Mouse (Mus musculus): ENCODE results near the gene 9930022D16Rik. TPM values are rescaled to one million over a fixed set of nuclear protein-coding genes. Genes with fewer than 3 reads are reported as not detected.
A peak's percentile ranks its signal among the peaks of the same experiment; 100 is the strongest.

The 9930022D16Rik gene
- polyA plus RNA-seq, 1 experiment from 2014 or later, result not detected

- peak overlapping the region; percentile 31 for H3K4me2 ChIP-seq (ENCODE audit: low read depth, low read length)
Measured at GRCm38 (mm10) chr11:109420567-109420962, 6.8 kb downstream of the 9930022D16Rik start.

GRCm38 (mm10) chr11:109421205-109421604, 7.5 kb downstream of the 9930022D16Rik start:
- Histone ChIP-seq H3K4me3 (ENCODE audit: low read length) (no peak overlapping the region), H3K4me2 (ENCODE audit: low read depth, low read length) (no peak overlapping the region), H3K27me3 (ENCODE audit: control insufficient read depth, insufficient read depth, low read length) (no peaks in the 10 kb centered on the region), H3K4me1 (ENCODE audit: control insufficient read depth, insufficient read depth, low read length) (no peaks in the 10 kb centered on the region), H3K27ac (ENCODE audit: low read length) (no peak overlapping the region), H3K9ac (ENCODE audit: low read length) (no peak overlapping the region), H3K36me3 (ENCODE audit: control insufficient read depth, insufficient read depth) (no peaks in the 10 kb centered on the region), H3K9me3 (replicated peaks; ENCODE audit: control insufficient read depth, low read length) (peaks cover 3% of the 10 kb centered on the region; the same call in 1 of the 2 replicates)
- no peak for ATAC-seq (replicated peaks; ENCODE audit: extremely low read depth, insufficient read depth, low FRiP score)
- WGBS, result 80% methylated on average over 5 of the region's 5 CpGs

More at GRCm38 (mm10) chr11:109420567-109420962, 6.8 kb downstream of the 9930022D16Rik start:
- Histone ChIP-seq H3K4me1 (ENCODE audit: control insufficient read depth, insufficient read depth, low read length) (no peaks in the 10 kb centered on the region), H3K4me3 (ENCODE audit: low read length) (no peak overlapping the region), H3K27ac (ENCODE audit: low read length) (no peak overlapping the region), H3K27me3 (ENCODE audit: control insufficient read depth, insufficient read depth, low read length) (no peaks in the 10 kb centered on the region), H3K9me3 (replicated peaks; ENCODE audit: control insufficient read depth, low read length) (peaks cover 3% of the 10 kb centered on the region; the same call in 1 of the 2 replicates), H3K36me3 (ENCODE audit: control insufficient read depth, insufficient read depth) (no peaks in the 10 kb centered on the region), H3K9ac (ENCODE audit: low read length) (no peak overlapping the region)
- 77% methylated on average over 14 of the region's 14 CpGs for WGBS
- ATAC-seq (replicated peaks; ENCODE audit: extremely low read depth, insufficient read depth, low FRiP score), result no peak

GRCm38 (mm10) chr11:109422263-109422662, 8.5 kb downstream of the 9930022D16Rik start:
- no peaks in the 10 kb centered on the region for H3K36me3 ChIP-seq (ENCODE audit: control insufficient read depth, insufficient read depth)
- H3K4me3 ChIP-seq (ENCODE audit: low read length), result no peak overlapping the region
- no peak overlapping the region for H3K27ac ChIP-seq (ENCODE audit: low read length)
- no peak overlapping the region for H3K9ac ChIP-seq (ENCODE audit: low read length)
- H3K4me1 ChIP-seq (ENCODE audit: control insufficient read depth, insufficient read depth, low read length), result peaks cover 8% of the 10 kb centered on the region
- H3K9me3 ChIP-seq (replicated peaks; ENCODE audit: control insufficient read depth, low read length), result peaks cover 3% of the 10 kb centered on the region; the same call in 1 of the 2 replicates
- ATAC-seq (replicated peaks; ENCODE audit: extremely low read depth, insufficient read depth, low FRiP score), result no peak
- WGBS, result 98% methylated on average over 4 of the region's 4 CpGs
- H3K27me3 ChIP-seq (ENCODE audit: control insufficient read depth, insufficient read depth, low read length), result no peaks in the 10 kb centered on the region
- no peak overlapping the region for H3K4me2 ChIP-seq (ENCODE audit: low read depth, low read length)

- Histone ChIP-seq H3K4me2 (ENCODE audit: low read depth, low read length) (no peak overlapping the region), H3K36me3 (ENCODE audit: control insufficient read depth, insufficient read depth) (no peaks in the 10 kb centered on the region), H3K4me3 (ENCODE audit: low read length) (no peak overlapping the region), H3K4me1 (ENCODE audit: control insufficient read depth, insufficient read depth, low read length) (peaks cover 8% of the 10 kb centered on the region), H3K27ac (ENCODE audit: low read length) (no peak overlapping the region), H3K27me3 (ENCODE audit: control insufficient read depth, insufficient read depth, low read length) (no peaks in the 10 kb centered on the region), H3K9me3 (replicated peaks; ENCODE audit: control insufficient read depth, low read length) (peaks cover 3% of the 10 kb centered on the region; the same call in 1 of the 2 replicates), H3K9ac (ENCODE audit: low read length) (no peak overlapping the region)
- WGBS, result 44% methylated on average over 1 of the region's 1 CpGs
- no peak for ATAC-seq (replicated peaks; ENCODE audit: extremely low read depth, insufficient read depth, low FRiP score)
Measured at GRCm38 (mm10) chr11:109423294-109423693, 9.6 kb downstream of the 9930022D16Rik start.

GRCm38 (mm10) chr11:109425392-109426271, 11.9 kb downstream of the 9930022D16Rik start, which contains the start of gene Amz2:
Gene Amz2, plus strand, starts transcription at chr11:109425946.
- Histone ChIP-seq H3K27ac (ENCODE audit: low read length) (peak within 1 kb of the TSS; percentile 79), H3K27me3 (ENCODE audit: control insufficient read depth, insufficient read depth, low read length) (no peaks in the 10 kb centered on the region), H3K36me3 (ENCODE audit: control insufficient read depth, insufficient read depth) (peaks cover 20% of the 10 kb centered on the region), H3K9me3 (replicated peaks; ENCODE audit: control insufficient read depth, low read length) (peaks cover 3% of the 10 kb centered on the region; the same call in 1 of the 2 replicates), H3K4me3 (ENCODE audit: low read length) (peak within 1 kb of the TSS; percentile 63), H3K4me1 (ENCODE audit: control insufficient read depth, insufficient read depth, low read length) (peaks cover 8% of the 10 kb centered on the region), H3K4me2 (ENCODE audit: low read depth, low read length) (peak within 1 kb of the TSS; percentile 80), H3K9ac (ENCODE audit: low read length) (peak within 1 kb of the TSS; percentile 80)
- WGBS, result under 1% methylated on average over 65 of the region's 65 CpGs
- peak; percentile 97 for ATAC-seq (replicated peaks; ENCODE audit: extremely low read depth, insufficient read depth, low FRiP score)

- peak overlapping the region; percentile 80 for H3K9ac ChIP-seq (ENCODE audit: low read length)
- peaks cover 3% of the 10 kb centered on the region; the same call in 1 of the 2 replicates for H3K9me3 ChIP-seq (replicated peaks; ENCODE audit: control insufficient read depth, low read length)
- H3K4me1 ChIP-seq (ENCODE audit: control insufficient read depth, insufficient read depth, low read length), result peaks cover 8% of the 10 kb centered on the region
- peaks cover 24% of the 10 kb centered on the region for H3K36me3 ChIP-seq (ENCODE audit: control insufficient read depth, insufficient read depth)
- H3K27me3 ChIP-seq (ENCODE audit: control insufficient read depth, insufficient read depth, low read length), result no peaks in the 10 kb centered on the region
- H3K27ac ChIP-seq (ENCODE audit: low read length), result peak overlapping the region; percentile 79
- no peak for ATAC-seq (replicated peaks; ENCODE audit: extremely low read depth, insufficient read depth, low FRiP score)
- peak overlapping the region; percentile 80 for H3K4me2 ChIP-seq (ENCODE audit: low read depth, low read length)
- H3K4me3 ChIP-seq (ENCODE audit: low read length), result peak overlapping the region; percentile 63
- 0% methylated on average over 11 of the region's 11 CpGs for WGBS
Measured at GRCm38 (mm10) chr11:109426272-109426586, 12.5 kb downstream of the 9930022D16Rik start.

GRCm38 (mm10) chr11:109427353-109427752, 13.6 kb downstream of the 9930022D16Rik start:
- no peaks in the 10 kb centered on the region for H3K27me3 ChIP-seq (ENCODE audit: control insufficient read depth, insufficient read depth, low read length)
- peaks cover 11% of the 10 kb centered on the region for H3K4me1 ChIP-seq (ENCODE audit: control insufficient read depth, insufficient read depth, low read length)
- no peak overlapping the region for H3K27ac ChIP-seq (ENCODE audit: low read length)
- no peak overlapping the region for H3K4me3 ChIP-seq (ENCODE audit: low read length)
- WGBS, result 96% methylated on average over 5 of the region's 5 CpGs
- no peak overlapping the region for H3K9ac ChIP-seq (ENCODE audit: low read length)
- H3K36me3 ChIP-seq (ENCODE audit: control insufficient read depth, insufficient read depth), result peaks cover 24% of the 10 kb centered on the region
- no peak for ATAC-seq (replicated peaks; ENCODE audit: extremely low read depth, insufficient read depth, low FRiP score)
- no peak overlapping the region for H3K4me2 ChIP-seq (ENCODE audit: low read depth, low read length)
- H3K9me3 ChIP-seq (replicated peaks; ENCODE audit: control insufficient read depth, low read length), result no peaks in the 10 kb centered on the region

- Histone ChIP-seq H3K4me1 (ENCODE audit: control insufficient read depth, insufficient read depth, low read length) (peaks cover 5% of the 10 kb centered on the region; the same call in 1 of the 2 replicates), H3K27ac (ENCODE audit: low read length) (no peak overlapping the region), H3K4me3 (ENCODE audit: low read length) (no peak overlapping the region), H3K27me3 (ENCODE audit: control insufficient read depth, insufficient read depth, low read length) (no peaks in the 10 kb centered on the region), H3K9me3 (replicated peaks; ENCODE audit: control insufficient read depth, low read length) (no peaks in the 10 kb centered on the region), H3K9ac (ENCODE audit: low read length) (no peak overlapping the region), H3K36me3 (ENCODE audit: control insufficient read depth, insufficient read depth) (peaks cover 44% of the 10 kb centered on the region), H3K4me2 (ENCODE audit: low read depth, low read length) (no peak overlapping the region)
- no peak for ATAC-seq (replicated peaks; ENCODE audit: extremely low read depth, insufficient read depth, low FRiP score)
- WGBS, result 89% methylated on average over 16 of the region's 16 CpGs
Measured at GRCm38 (mm10) chr11:109434233-109434798, 20.6 kb downstream of the 9930022D16Rik start.

- ATAC-seq (replicated peaks; ENCODE audit: extremely low read depth, insufficient read depth, low FRiP score), result no peak
- Histone ChIP-seq H3K27me3 (ENCODE audit: control insufficient read depth, insufficient read depth, low read length) (no peaks in the 10 kb centered on the region), H3K27ac (ENCODE audit: low read length) (no peak overlapping the region), H3K4me1 (ENCODE audit: control insufficient read depth, insufficient read depth, low read length) (peaks cover 13% of the 10 kb centered on the region), H3K4me2 (ENCODE audit: low read depth, low read length) (no peak overlapping the region), H3K36me3 (ENCODE audit: control insufficient read depth, insufficient read depth) (peaks cover 29% of the 10 kb centered on the region), H3K9ac (ENCODE audit: low read length) (no peak overlapping the region), H3K4me3 (ENCODE audit: low read length) (no peak overlapping the region), H3K9me3 (replicated peaks; ENCODE audit: control insufficient read depth, low read length) (no peaks in the 10 kb centered on the region)
- 61% methylated on average over 7 of the region's 8 CpGs for WGBS
Measured at GRCm38 (mm10) chr11:109436889-109437288, 23.2 kb downstream of the 9930022D16Rik start.

Measured in heart, embryonic 16.5 days (tissue).